Comparison of ENCODE assay signal across 11 mouse cellular contexts in the genomic region with DNA sequence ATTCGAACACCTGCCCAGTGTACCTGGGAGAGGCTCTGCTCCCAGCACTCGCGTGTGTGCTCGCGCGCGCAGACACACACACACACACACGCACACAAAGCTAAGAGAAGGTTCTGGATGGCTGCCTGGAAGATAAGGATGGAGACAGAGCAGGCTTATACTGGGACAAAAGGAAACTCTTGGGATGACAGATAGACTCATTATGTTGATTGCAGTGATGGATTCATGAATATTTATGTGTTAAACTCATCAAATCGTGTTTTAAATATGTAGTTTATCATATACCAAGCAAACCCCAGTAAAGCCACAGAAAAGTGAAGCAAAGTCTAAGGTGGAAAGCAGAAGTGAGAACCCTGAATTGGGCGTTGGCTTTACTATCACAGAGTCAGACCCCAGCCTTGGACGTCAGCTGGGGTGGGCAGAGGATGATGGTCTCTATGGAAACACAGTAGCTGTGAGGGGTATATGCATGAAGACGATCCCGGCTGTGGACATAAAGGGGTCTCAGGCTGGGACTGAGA. TPM values are rescaled to one million over a fixed set of nuclear protein-coding genes. Genes with fewer than 3 reads are reported as not detected.
DNase-seq lines count a peak whose midpoint lies in the region; ATAC-seq and TF ChIP-seq lines count a peak whose summit lies in the region.
"Had no signal": no experiment of that assay in that cellular context is flagged by ENCODE, and none has a peak within 500 bp of the region (broad histone marks: within the 10 kb centered on the region; RNA-seq: fewer than 3 reads in every experiment).

No protein-coding gene starts in this region.

- H3K4me2 ChIP-seq in hindbrain, postnatal 0 days (ENCODE audit: low read depth, low read length), result no peak overlapping the region
- peak overlapping the region; percentile 2; the same call in 1 of the 2 replicates for H3K4me2 ChIP-seq in midbrain, embryonic 14.5 days (ENCODE audit: low read length)
- H3K4me2 ChIP-seq: limb, embryonic 13.5 days; lung, embryonic 14.5 days had no signal

- TF ChIP-seq POLR2A in thymus, adult 2 months (IDR thresholded peaks at IDR 0.05; ENCODE audit: control insufficient read depth, extremely low read depth, insufficient read depth, low read length, poor library complexity), result no peak

- H3K27me3 ChIP-seq in hindbrain, embryonic 10.5 days (ENCODE audit: insufficient read depth, poor library complexity, severe bottlenecking), result no peaks in the 10 kb centered on the region
- H3K27me3 ChIP-seq in hindbrain, postnatal 0 days (ENCODE audit: insufficient read depth, low read length), result no peaks in the 10 kb centered on the region
- no peaks in the 10 kb centered on the region for H3K27me3 ChIP-seq in midbrain, embryonic 14.5 days (ENCODE audit: control insufficient read depth, insufficient read depth, low read length)
- no peaks in the 10 kb centered on the region for H3K27me3 ChIP-seq in thymus, adult 2 months (ENCODE audit: control insufficient read depth, insufficient read depth, low read length)
- H3K27me3 ChIP-seq: limb, embryonic 13.5 days had no signal

- H3K4me1 ChIP-seq in hindbrain, embryonic 10.5 days (replicated peaks), result peaks cover 72% of the 10 kb centered on the region
- H3K4me1 ChIP-seq in hindbrain, postnatal 0 days (ENCODE audit: insufficient read depth, low read length), result peaks cover 13% of the 10 kb centered on the region; the same call in 1 of the 2 replicates
- H3K4me1 ChIP-seq in midbrain, embryonic 14.5 days (ENCODE audit: control insufficient read depth, insufficient read depth, low read length), result peaks cover 31% of the 10 kb centered on the region
- H3K4me1 ChIP-seq in thymus, adult 2 months (replicated peaks; ENCODE audit: control insufficient read depth, insufficient read depth, low read length), result peaks cover 50% of the 10 kb centered on the region

- H3K27ac ChIP-seq in hindbrain, embryonic 10.5 days, result 0 out of 2 replicates have a peak overlapping the region, but pooled peaks have one; percentile 16
- no peak overlapping the region for H3K27ac ChIP-seq in hindbrain, postnatal 0 days
- H3K27ac ChIP-seq in midbrain, embryonic 14.5 days (replicated peaks; ENCODE audit: low read depth, low read length), result peak overlapping the region; percentile 46; the same call in 1 of the 2 replicates
- no peak overlapping the region for H3K27ac ChIP-seq in thymus, adult 2 months (ENCODE audit: control insufficient read depth, insufficient read depth, low read length)
- H3K27ac ChIP-seq: limb, embryonic 13.5 days had no signal

- H3K4me3 ChIP-seq in hindbrain, embryonic 10.5 days, result no peak overlapping the region
- H3K4me3 ChIP-seq in hindbrain, postnatal 0 days (ENCODE audit: low read length), result no peak overlapping the region
- no peak overlapping the region for H3K4me3 ChIP-seq in midbrain, embryonic 14.5 days (replicated peaks; ENCODE audit: low read depth, low read length)
- H3K4me3 ChIP-seq in thymus, adult 2 months (ENCODE audit: control insufficient read depth, insufficient read depth, low read length), result no peak overlapping the region
- H3K4me3 ChIP-seq: limb, embryonic 13.5 days had no signal

- no peak for TF ChIP-seq CTCF in hindbrain, postnatal 0 days (IDR thresholded peaks at IDR 0.05; ENCODE audit: low read depth)
- no peak for TF ChIP-seq CTCF in thymus, adult 2 months (IDR thresholded peaks at IDR 0.05; ENCODE audit: borderline replicate concordance, control insufficient read depth, extremely low read depth, insufficient read depth, low read length, poor library complexity)

- WGBS in hindbrain, embryonic 10.5 days, result 83% methylated on average over 13 of the region's 13 CpGs
- WGBS in hindbrain, postnatal 0 days, result 47% methylated on average over 13 of the region's 13 CpGs
- 55% methylated on average over 13 of the region's 13 CpGs for WGBS in midbrain, embryonic 14.5 days
- WGBS in thymus, adult 2 months, result 86% methylated on average over 13 of the region's 13 CpGs

- no peaks in the 10 kb centered on the region for H3K9me3 ChIP-seq in hindbrain, embryonic 10.5 days
- H3K9me3 ChIP-seq in hindbrain, postnatal 0 days (ENCODE audit: low read length), result no peaks in the 10 kb centered on the region
- no peaks in the 10 kb centered on the region for H3K9me3 ChIP-seq in midbrain, embryonic 14.5 days (ENCODE audit: control insufficient read depth, low read length)
- H3K9me3 ChIP-seq: limb, embryonic 13.5 days had no signal

- H3K36me3 ChIP-seq in hindbrain, embryonic 10.5 days, result peaks cover 99% of the 10 kb centered on the region
- H3K36me3 ChIP-seq in hindbrain, postnatal 0 days (ENCODE audit: insufficient read depth, low read length), result peaks cover 22% of the 10 kb centered on the region
- H3K36me3 ChIP-seq in midbrain, embryonic 14.5 days (ENCODE audit: control insufficient read depth, insufficient read depth, low read length), result peaks cover 84% of the 10 kb centered on the region
- peaks cover 23% of the 10 kb centered on the region for H3K36me3 ChIP-seq in thymus, adult 2 months (ENCODE audit: control insufficient read depth, insufficient read depth, low read length)

- no peak overlapping the region for H3K9ac ChIP-seq in hindbrain, postnatal 0 days (replicated peaks; ENCODE audit: low read length)
- no peak overlapping the region for H3K9ac ChIP-seq in midbrain, embryonic 14.5 days (replicated peaks; ENCODE audit: low read length)
- H3K9ac ChIP-seq: limb, embryonic 13.5 days; lung, embryonic 14.5 days had no signal

- no peak for ATAC-seq in hindbrain, postnatal 0 days
- ATAC-seq in midbrain, embryonic 14.5 days (ENCODE audit: low FRiP score, low TSS enrichment), result no peak

- no peak for DNase-seq in hindbrain, embryonic 10.5 days (ENCODE audit: low spot score)
- no peak for DNase-seq in hindbrain, postnatal 0 days (ENCODE audit: low spot score)
- DNase-seq in A20 (ENCODE audit: low read depth, low spot score), result peak; percentile 29
- peak; percentile 40 for DNase-seq in brain, embryonic 18.5 days (ENCODE audit: low read depth, low spot score)
- no peak for DNase-seq in midbrain, embryonic 14.5 days
- DNase-seq in retina, embryonic 14.5 days (ENCODE audit: low spot score), result no peak
- no peak for DNase-seq in thymus, adult 2 months
- no peak for DNase-seq in right cerebral cortex, adult 18-20 months
- DNase-seq: kidney, adult 18-20 months; lung, embryonic 14.5 days had no signal

RNA-seq across cellular contexts. Expression of a gene that starts 16.2 kb away (rescaled TPM):
- polyA plus RNA-seq in hindbrain, embryonic 10.5 days (2016; fragmentation: Nextera tagmentation; extraction: Ambion mirVana), result 100 and 180 TPM in 2 replicates
- 530 and 565 TPM in 2 replicates for total RNA-seq in hindbrain, postnatal 0 days (2014; rRNA removed)
- 138 and 161 TPM in 2 replicates for polyA plus RNA-seq in hindbrain, postnatal 0 days (2015; fragmentation: Nextera tagmentation; extraction: Ambion mirVana)
- 391 and 401 TPM in 2 replicates for polyA plus RNA-seq in midbrain, embryonic 14.5 days (2014; fragmentation: Nextera tagmentation; extraction: Ambion mirVana)
- polyA plus RNA-seq in thymus, adult 2 months (2012; rRNA removed), result 78.1 and 82.0 TPM in 2 replicates

Comparison
In these comparisons a context has a peak if more than half of its experiments do, and no peak if none do; other contexts are left out.
1. H3K27ac ChIP-seq: peak in hindbrain, embryonic 10.5 days (single experiment) and midbrain, embryonic 14.5 days (single experiment); none in hindbrain, postnatal 0 days (single experiment) and thymus, adult 2 months (single experiment).
2. DNase-seq: peak in A20 (single experiment) and brain, embryonic 18.5 days (single experiment); none in hindbrain, embryonic 10.5 days (single experiment), hindbrain, postnatal 0 days (single experiment), midbrain, embryonic 14.5 days (single experiment), retina, embryonic 14.5 days (single experiment), thymus, adult 2 months (single experiment) and right cerebral cortex, adult 18-20 months (single experiment).